Mouse (Mus musculus) right cerebral cortex, adult 2 months (tissue): ENCODE data around the gene Pcbp2.

Experiments
- DNase-seq, 2 experiments: peaks; one replicate each; pipeline ENCODE4 v3.0.0; 2021 to 2022; ENCODE audit warnings: low spot score in 2 of 2

Gene Pcbp2

GRCm38 (mm10) chr15:102506464-102506830, 36.1 kb downstream of the Pcbp2 start:
- DNase-seq: no peak

GRCm38 (mm10) chr15:102506864-102507263, 36.5 kb downstream of the Pcbp2 start:
- no peak for DNase-seq

- no peak for DNase-seq
Observed at GRCm38 (mm10) chr15:102507561-102507960, 37.2 kb downstream of the Pcbp2 start.

GRCm38 (mm10) chr15:102508336-102508735, 38.0 kb downstream of the Pcbp2 start:
- DNase-seq: no peak

- DNase-seq: peak in 1 of 2 experiments; percentile 51
Observed at GRCm38 (mm10) chr15:102510110-102510509, 39.8 kb downstream of the Pcbp2 start.

DNA sequence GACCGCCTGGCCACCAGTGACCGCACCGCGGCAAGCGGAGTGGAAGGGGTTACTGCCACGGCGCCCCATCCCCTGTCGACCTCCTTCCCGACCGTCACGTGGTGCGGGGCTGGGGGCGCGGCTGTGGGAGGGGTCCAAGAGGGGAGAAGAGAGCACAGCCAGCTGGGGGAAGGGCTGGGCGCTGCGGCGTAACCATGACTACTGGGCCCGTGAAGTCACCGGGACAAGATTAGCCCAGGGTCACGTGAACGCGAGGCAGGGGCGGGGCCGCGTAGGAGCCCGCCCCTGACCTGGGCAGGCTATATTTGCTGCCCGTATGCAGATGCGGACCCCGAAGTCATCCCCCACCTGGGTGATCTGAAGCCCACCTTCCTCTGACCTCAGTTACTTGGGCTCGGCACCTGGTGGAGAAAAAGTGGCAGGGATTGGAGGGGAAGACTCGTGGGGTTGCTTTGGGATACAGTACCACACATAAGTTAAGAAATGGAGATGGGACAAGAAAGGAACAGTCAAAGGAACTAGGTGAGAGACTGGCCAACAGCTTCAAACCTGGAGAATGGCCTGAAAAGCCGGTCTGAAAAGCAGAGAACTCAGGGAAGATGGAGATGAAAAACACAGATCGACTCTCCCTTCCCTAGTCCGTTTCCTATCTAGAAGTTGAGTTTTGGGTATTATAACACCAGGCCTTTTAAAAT, 40.4 kb downstream of the Pcbp2 start:
- peak; percentile 80 to 90 for DNase-seq

DNA sequence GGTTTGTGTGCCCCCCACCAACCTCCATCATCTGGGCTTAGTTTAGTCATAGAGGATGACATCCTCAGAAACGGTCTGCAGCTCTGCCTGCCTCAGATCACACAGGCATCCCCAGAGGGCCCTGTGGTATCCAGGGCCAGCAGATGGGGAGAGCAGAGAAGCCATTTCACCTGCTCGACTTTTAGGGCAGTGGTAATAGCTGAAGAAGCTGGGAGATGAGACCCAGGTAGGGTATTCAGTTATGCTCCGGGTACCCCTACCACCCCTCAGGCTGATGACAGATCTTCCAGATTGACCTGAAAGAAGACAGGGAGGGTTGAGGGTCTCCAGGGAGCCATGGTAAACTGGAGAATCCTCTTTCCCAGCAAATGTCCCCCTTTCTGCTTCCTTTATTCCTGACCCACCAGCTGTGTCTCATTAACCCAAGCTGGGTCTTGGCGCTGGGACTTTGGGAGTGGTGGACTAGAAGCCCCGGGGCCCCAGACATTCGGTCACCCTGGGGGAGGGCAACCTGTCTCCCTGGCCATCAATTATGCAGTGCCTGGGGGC, 41.0 kb downstream of the Pcbp2 start:
- DNase-seq: no peak

- DNase-seq: no peak
Observed at GRCm38 (mm10) chr15:102512010-102512409, 41.7 kb downstream of the Pcbp2 start.

DNA sequence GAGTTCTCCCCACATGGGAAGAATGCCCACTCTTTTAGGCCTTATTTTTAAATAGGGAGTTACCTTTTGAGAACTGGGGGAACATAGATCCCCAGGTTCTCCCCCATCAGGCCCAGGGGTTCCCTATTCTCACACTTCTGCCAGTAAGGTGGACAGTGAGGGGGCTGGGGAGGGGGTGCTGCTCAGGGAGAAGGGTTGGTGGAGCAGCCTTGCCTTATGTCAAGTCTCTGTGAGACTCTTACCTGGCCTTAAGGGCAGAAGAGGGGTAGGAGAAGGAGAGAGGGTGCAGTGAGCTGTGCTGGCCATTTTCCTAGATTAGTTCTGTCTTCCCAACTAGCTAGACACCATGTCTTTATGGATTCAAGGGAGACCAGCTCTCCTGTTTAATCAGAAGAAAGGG, 42.1 kb downstream of the Pcbp2 start:
- no peak for DNase-seq

DNA sequence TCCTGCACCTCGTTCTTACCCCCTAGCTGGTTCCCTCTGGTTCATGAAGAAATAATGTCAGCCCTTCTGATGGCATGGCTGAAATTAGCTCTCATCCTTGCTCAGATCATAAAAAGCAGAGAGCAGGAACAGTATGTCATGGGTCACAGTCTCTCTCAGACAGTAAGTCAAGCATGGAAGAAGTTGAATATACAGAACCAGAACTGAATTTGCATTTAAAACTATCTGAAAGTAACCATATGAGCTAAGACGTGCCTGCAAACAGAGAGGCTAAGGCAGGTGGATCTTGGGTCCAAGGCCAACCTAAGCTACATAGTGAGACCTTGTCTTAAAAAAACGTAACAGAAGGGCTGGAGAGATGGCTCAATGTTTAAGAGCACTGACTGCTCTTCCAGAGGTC, 42.7 kb downstream of the Pcbp2 start:
- no peak for DNase-seq

DNA sequence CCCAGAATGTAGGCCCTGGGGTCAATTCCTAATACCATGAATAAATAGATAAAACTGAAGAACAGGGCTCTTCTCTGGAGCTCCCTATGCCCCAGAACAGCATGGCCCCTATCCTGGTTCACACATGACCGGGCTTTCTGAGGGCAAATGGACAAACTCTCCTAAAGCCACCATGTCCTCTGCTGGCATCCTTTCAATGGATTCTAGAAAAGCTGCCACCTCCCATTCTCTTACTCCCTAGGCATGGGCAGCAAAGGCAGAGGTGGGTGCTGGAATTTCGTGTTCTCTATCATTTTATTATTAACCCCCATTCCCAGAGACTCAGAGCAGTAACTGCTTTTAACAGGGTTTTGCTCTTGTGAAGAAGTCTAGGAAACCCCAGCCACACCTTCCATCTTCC, 44.9 kb downstream of the Pcbp2 start:
- no peak for DNase-seq

GRCm38 (mm10) chr15:102515791-102516190, 45.5 kb downstream of the Pcbp2 start:
- no peak for DNase-seq

DNA sequence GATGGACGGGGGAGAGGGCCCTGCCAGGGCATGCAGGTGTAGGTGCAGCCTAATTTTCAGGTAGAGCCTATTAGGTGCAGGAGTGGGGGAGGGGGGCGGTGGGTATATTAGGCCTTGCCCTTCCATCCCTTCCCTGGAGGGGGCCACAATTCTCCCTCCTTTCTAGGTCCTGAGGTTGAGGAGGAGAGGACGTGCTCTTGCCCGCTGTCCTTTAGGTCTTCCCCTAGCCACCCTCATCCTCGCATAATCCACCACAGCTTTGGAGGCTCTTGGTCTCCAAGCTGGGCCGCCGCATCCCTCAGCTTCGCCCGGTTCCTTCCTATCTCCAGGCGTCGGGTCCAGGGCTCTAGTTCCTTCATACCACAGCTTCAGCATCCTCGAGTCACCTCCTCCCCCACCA, 46.0 kb downstream of the Pcbp2 start:
- DNase-seq: no peak

GRCm38 (mm10) chr15:102516728-102517404, 46.5 kb downstream of the Pcbp2 start, which contains the start of gene Map3k12:
Gene Map3k12, minus strand, starts transcription at chr15:102517064.
- DNase-seq: peak; percentile 77 to 83

- DNase-seq: no peak
Observed at GRCm38 (mm10) chr15:102517631-102517975, 47.3 kb downstream of the Pcbp2 start.

- peak; percentile 100 for DNase-seq
Observed at GRCm38 (mm10) chr15:102517976-102518858, 47.9 kb downstream of the Pcbp2 start, which contains the start of gene Tarbp2. Gene Tarbp2, plus strand, starts transcription at chr15:102518192.

- no peak for DNase-seq
Observed at GRCm38 (mm10) chr15:102518859-102519201, 48.5 kb downstream of the Pcbp2 start.

GRCm38 (mm10) chr15:102519211-102520141, 49.1 kb downstream of the Pcbp2 start:
- no peak for DNase-seq

GRCm38 (mm10) chr15:102520416-102520815, 50.1 kb downstream of the Pcbp2 start:
- DNase-seq: no peak

DNA sequence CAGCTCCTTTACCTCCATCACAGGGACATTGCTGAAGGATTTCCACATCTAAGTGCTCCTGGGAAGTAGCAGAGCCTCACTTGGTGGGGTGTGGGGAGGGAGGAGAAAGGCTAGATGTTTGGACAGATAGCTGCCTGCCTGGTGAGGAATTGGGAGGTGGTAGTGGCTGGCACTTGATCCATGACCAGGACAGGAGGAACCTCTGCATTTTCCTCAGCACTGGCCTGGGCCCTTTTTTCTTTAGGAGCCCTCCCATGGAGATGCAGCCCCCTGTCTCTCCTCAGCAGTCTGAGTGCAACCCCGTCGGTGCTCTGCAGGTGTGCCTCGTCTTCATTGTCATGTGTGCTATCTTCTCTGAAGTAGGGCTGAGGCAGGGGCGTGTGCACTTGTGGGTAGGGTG, 51.1 kb downstream of the Pcbp2 start:
- no peak for DNase-seq

DNA sequence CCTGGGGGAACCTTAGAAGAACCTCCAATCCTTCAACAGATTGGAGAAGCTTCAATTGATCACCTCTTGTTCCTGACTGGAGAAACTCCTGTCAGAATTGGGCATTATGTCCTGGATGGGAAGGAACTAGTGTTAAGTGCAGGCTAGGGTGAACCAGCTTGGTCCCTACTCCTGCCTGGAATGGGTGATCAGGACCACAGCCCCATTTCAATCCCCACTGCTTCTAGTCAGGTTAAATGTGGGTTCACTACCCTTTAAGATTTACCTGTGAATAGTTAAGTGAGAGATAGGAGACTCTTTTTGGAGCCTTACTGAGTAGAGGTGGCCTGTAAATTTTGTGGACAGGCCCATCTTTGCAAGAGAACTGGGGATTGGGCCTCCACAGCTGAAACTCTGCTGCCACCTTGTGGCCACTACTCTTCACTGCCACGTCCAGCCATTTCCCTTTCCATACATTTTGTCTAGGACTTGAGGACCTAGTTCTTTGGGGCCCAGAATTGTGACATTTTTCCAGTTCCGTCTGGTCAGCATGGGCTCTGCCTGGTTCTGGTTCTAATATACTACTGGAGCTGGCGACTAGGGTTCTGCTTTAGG, 54.6 kb downstream of the Pcbp2 start, which contains the start of gene Npff:
Npff (minus strand) TSS at position 51 of the 594 bp plus-strand sequence.
- peak; percentile 81 to 83 for DNase-seq
